Mouse (Mus musculus) layer of hippocampus, postnatal 14 days (tissue): Measurements from ENCODE around the gene Hes7. TPM values are rescaled to one million over a fixed set of nuclear protein-coding genes. Genes with fewer than 3 reads are reported as not detected.

Experiments
- DNase-seq, 2 experiments: peaks; one replicate each; pipeline ENCODE4 v3.0.0; 2021 to 2022; ENCODE audit warnings: low spot score in 2 of 2, mixed read lengths in 1 of 2
- total RNA-seq, 2 experiments: library from RNA; stranded (reverse); gene quantifications; 2 replicates each; pipeline ENCODE4 v1.2.3; 2021

The Hes7 gene
- total RNA-seq, 2 experiments from 2014 or later: 0.46 to 0.62 TPM

- DNase-seq: peak; percentile 53 to 59
These were observed 2.2 kb upstream of the Hes7 start for GRCm38 (mm10) chr11:69117737-69118695.

DNA sequence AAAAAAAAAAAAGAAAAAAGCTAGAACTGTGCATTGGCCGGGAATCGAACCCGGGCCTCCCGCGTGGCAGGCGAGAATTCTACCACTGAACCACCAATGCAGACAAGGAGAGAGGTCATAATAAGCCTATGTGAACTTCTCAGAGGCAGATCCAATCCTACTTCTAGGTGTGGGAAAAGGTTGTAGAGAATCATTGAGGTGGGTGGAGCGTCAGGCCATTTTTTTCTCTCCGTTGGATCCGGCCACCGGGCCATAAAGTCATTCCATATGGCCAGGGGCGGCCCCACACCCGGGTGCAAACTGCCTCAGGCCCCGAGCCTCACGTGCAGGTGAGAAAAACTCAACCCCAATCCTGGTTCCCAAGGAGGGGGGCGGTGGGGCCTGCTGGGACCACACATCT is 1.4 kb upstream of the Hes7 start:
- peak; percentile 87 to 94 for DNase-seq

GRCm38 (mm10) chr11:69119446-69120155 is 603 bp upstream of the Hes7 start:
- DNase-seq: no peak

- no peak for DNase-seq
These were observed 967 bp downstream of the Hes7 start for GRCm38 (mm10) chr11:69121001-69121740.

DNA sequence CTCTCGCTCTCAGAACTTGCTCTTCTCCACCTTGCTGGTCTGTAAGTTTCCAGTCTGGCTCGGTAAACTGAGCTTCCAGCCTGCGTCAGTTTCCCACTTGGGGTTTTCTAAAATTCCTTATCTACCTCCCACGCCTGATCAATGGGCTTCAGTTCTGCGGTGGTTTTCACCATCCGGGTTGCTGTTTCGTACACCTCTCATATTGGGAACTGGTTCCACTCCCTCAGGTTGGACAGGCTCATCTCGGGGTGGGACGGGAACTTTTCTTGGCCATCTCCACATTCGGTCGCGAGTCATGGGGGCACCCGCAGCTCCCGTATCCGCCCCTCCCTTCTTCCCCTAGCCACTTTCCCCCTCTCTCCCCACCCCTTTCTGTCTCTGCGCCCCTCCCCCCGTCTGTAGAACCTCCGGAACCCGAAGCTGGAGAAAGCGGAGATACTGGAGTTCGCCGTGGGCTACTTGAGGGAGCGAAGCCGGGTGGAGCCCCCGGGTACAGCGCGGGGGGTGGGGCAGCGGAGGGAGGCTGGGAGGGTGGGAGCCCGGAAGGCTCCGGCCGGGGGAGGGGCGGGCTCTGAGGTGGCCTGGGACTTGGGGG is 1.6 kb downstream of the Hes7 start:
- no peak for DNase-seq

DNA sequence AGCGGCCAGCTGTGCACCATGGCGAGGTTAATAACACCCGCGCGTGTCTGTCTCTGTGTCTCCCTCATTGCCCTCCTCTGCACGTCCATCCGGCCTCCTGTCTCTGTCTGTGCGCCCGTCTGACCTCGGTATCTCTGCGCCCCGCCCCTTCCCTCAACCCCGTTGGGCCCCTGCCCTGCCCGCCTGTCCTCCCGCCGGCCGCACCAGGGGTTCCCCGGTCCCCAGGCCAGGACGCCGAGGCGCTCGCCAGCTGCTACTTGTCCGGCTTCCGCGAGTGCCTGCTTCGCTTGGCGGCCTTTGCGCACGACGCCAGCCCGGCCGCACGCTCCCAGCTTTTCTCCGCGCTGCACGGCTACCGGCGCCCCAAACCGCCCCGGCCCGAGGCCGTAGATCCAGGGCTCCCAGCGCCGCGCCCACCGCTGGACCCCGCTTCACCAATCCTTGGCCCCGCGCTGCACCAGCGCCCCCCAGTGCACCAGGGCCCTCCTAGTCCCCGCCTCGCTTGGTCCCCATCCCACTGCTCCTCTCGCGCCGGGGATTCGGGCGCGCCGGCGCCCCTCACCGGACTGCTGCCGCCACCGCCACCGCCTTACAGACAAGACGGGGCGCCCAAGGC is 2.2 kb downstream of the Hes7 start, which contains the start of gene 9130213A22Rik:
Gene 9130213A22Rik, minus strand, starts transcription at position 254 of the 616 bp plus-strand sequence.
- DNase-seq: peak; percentile 90 to 92

DNA sequence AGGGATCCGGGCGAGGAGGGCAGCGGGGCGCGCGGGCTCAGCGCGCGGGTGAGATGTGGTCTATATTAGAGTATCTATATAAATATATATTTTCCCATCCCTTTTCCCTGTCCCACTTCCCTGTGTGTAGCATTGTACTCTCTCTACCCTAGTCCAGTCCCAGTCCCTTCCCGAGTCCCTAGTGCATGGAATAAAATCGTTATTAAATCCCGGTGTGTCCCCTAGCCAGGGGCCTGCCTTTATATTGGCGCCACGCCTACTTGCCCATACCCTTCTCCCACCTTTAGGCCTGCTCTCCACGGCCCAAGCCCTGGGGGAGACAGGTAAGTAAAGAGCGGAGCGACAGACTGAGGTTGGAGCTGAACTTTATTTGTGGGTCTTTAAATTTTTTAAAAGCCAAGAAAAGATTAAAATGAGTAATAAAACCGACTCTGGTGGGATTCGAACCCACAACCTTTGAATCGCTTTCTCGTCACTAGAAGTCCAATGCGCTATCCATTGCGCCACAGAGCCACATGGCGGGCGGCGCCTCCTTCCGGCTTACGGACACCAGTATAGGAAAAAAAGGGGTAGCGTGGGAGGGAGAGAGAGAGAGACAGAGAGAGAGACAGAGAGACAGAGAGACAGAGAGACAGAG is 3.0 kb downstream of the Hes7 start:
- peak; percentile 96 to 97 for DNase-seq

DNA sequence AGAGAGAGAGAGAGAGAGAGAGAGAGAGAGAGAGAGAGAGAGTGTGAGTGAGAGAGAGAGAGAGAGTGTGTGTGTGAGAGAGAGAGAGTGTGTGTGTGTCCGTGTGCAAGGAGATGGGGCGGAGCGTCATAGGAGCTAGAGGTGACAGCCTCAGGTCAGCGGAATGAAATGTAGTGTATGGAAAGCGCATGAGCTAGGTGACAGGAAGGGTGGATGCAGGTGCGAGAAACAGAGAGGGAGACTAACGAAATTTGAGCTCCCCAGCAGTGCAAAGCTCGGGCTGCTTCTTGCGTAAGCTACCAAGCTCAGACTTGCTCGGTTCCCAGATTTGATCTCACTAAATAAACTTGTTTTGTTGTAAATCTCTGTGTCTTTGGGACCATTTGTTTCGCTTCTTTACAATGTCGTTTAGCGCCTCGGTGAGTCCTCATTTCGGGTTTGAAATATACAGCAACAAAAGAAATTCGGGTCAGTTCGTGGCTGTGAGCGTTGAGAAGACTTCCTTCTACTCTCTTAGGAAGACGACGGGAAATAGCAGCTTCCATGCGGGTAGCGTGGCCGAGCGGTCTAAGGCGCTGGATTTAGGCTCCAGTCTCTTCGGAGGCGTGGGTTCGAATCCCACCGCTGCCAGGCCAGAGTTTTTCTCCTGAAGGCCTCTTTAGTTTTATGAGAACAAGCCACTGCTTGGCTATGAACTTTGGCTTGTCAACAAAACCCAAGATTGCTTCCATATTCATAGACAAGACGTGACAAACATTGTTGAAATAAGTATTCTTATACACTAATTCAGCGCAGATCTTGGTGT is 3.7 kb downstream of the Hes7 start:
- DNase-seq: peak; percentile 94 to 95

DNA sequence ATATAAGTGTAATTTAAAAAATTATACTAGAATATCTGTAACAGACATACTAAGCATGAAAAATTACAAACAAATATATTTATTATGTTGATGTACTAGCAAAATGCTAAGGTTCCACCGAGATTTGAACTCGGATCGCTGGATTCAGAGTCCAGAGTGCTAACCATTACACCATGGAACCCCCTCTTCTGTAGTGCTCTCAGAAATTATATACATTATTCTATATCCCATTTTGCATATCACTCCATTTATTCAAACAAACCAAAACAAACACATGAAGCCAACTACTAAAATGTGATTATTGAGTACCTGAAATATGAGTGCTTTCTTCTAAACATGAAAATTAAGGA is 4.3 kb downstream of the Hes7 start:
- peak; percentile 53 to 83 for DNase-seq

GRCm38 (mm10) chr11:69125041-69125851 is 5.0 kb downstream of the Hes7 start:
- peak; percentile 78 to 92 for DNase-seq

- DNase-seq: no peak
These were observed 5.5 kb downstream of the Hes7 start, which contains the start of gene Aloxe3 for GRCm38 (mm10) chr11:69125852-69125918. Gene Aloxe3, plus strand, starts transcription at chr11:69125896.

- DNase-seq: no peak
These were observed 5.9 kb downstream of the Hes7 start for GRCm38 (mm10) chr11:69125919-69126705.

DNA sequence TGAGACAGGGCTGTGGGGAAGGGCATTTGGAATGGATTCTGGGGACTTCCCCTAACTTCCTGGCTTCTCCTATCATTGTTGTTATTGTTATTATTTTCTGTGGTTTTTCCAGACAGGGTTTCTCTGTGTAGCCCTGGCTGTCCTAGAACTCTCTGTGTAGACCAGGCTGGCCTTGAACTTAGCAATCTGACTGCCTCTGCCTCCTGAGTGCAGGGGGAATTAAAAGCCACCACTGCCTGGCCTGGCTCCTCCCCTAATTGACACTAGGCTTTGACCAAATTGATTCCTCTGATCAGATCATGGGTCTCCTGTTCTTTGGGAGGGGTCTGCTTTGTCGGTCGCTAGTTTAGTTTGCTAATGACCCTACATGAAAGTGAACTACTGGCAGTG is 6.5 kb downstream of the Hes7 start:
- no peak for DNase-seq

GRCm38 (mm10) chr11:69128426-69129122 is 8.4 kb downstream of the Hes7 start:
- DNase-seq: no peak

- DNase-seq: no peak
These were observed 13.3 kb downstream of the Hes7 start for GRCm38 (mm10) chr11:69133566-69133922.

GRCm38 (mm10) chr11:69133923-69134621 is 13.9 kb downstream of the Hes7 start:
- DNase-seq: peak; percentile 79 to 84

- DNase-seq: no peak
These were observed 14.4 kb downstream of the Hes7 start for GRCm38 (mm10) chr11:69134622-69134968.
